Mouse (Mus musculus) MEL (cell line): ENCODE measurements around the gene Prf1. TPM values are rescaled to one million over a fixed set of nuclear protein-coding genes. Genes with fewer than 3 reads are reported as not detected.

Source experiments
- DNase-seq: peaks from one replicate; pipeline ENCODE4 v3.0.0; 2011; ENCODE audit warnings: low read depth, low spot score
- H3K27ac ChIP-seq: 2 replicates; pipeline ENCODE4 v1.5.1; 2012; ENCODE audit warnings: low read depth, mild to moderate bottlenecking, control low read depth, low read length, moderate library complexity; ENCODE audit not compliant: control insufficient read depth
- H3K27me3 ChIP-seq, 2 experiments: fragments of 150-350 bp in 1 of 2; sonication (generic) in 1 of 2; 2 replicates each; pipeline ENCODE4 v1.6.1; 2012; ENCODE audit warnings: low read length in 2 of 2, mild to moderate bottlenecking in 2 of 2, improper control_type of control experiment in 1 of 2, moderate library complexity in 1 of 2; ENCODE audit not compliant: insufficient read depth in 2 of 2, control insufficient read depth in 1 of 2
- H3K36me3 ChIP-seq, 2 experiments: 2 replicates each; pipeline ENCODE4 v1.6.1; 2012 to 2014; ENCODE audit warnings: low read length in 2 of 2, improper control_type of control experiment in 1 of 2, inconsistent platforms in 1 of 2, mild to moderate bottlenecking in 1 of 2; ENCODE audit not compliant: insufficient read depth in 2 of 2, control insufficient read depth in 1 of 2
- H3K4me1 ChIP-seq, 2 experiments: fragments of 150-350 bp in 1 of 2; sonication (generic) in 1 of 2; 2 replicates each; pipeline ENCODE4 v1.6.1; 2012; ENCODE audit warnings: low read length in 2 of 2, improper control_type of control experiment in 1 of 2, mild to moderate bottlenecking in 1 of 2; ENCODE audit not compliant: insufficient read depth in 2 of 2, control insufficient read depth in 1 of 2
- H3K4me3 ChIP-seq, 2 experiments: fragments of 150-350 bp in 1 of 2; sonication (generic) in 1 of 2; 2 replicates each; pipeline ENCODE4 v1.5.1; 2012; ENCODE audit warnings: low read depth in 2 of 2, low read length in 2 of 2, mild to moderate bottlenecking in 2 of 2, moderate library complexity in 2 of 2, control low read depth in 1 of 2, improper control_type of control experiment in 1 of 2; ENCODE audit not compliant: control insufficient read depth in 1 of 2, insufficient read depth in 1 of 2
- H3K79me2 ChIP-seq: 2 replicates; pipeline ENCODE4 v1.6.1; 2012; ENCODE audit warnings: mild to moderate bottlenecking, low read length, moderate library complexity; ENCODE audit not compliant: control insufficient read depth, poor library complexity, insufficient read depth
- H3K9ac ChIP-seq: 2 replicates; pipeline ENCODE4 v1.6.1; 2012; ENCODE audit warnings: low read depth, mild to moderate bottlenecking, control low read depth, low read length, moderate library complexity; ENCODE audit not compliant: control insufficient read depth, poor library complexity, severe bottlenecking
- H3K9me3 ChIP-seq: fragments of 150-350 bp; sonication (generic); replicated peaks from 2 replicates; pipeline ENCODE4 v1.6.1; 2012; ENCODE audit warnings: mild to moderate bottlenecking, low read length, improper control_type of control experiment, moderate library complexity; ENCODE audit not compliant: insufficient read depth
- CHD1 ChIP-seq: IDR thresholded peaks from 2 replicates; pipeline ENCODE4 v1.6.1; 2012; ENCODE audit warnings: low read depth, mild to moderate bottlenecking, inconsistent platforms, low read length, improper control_type of control experiment
- CHD2 ChIP-seq: IDR thresholded peaks from 2 replicates; pipeline ENCODE4 v1.6.1; 2011; ENCODE audit warnings: low read length, improper control_type of control experiment
- CTCF ChIP-seq, 3 experiments: IDR thresholded peaks in 2 of 3; conservative IDR thresholded peaks in 1 of 3; 2 replicates each; pipeline ENCODE4 v1.5.1; 2011 to 2012; ENCODE audit warnings: low read length in 3 of 3, low read depth in 2 of 3, mild to moderate bottlenecking in 2 of 3, improper control_type of control experiment in 1 of 3, inconsistent platforms in 1 of 3, mixed read lengths in 1 of 3, moderate library complexity in 1 of 3; ENCODE audit not compliant: control insufficient read depth in 1 of 3, insufficient read depth in 1 of 3, poor library complexity in 1 of 3, severe bottlenecking in 1 of 3
- E2F4 ChIP-seq: IDR thresholded peaks from 2 replicates; pipeline ENCODE4 v1.6.1; 2011; ENCODE audit warnings: low read depth, low read length, improper control_type of control experiment, borderline replicate concordance
- ETS1 ChIP-seq: IDR thresholded peaks from 2 replicates; pipeline ENCODE4 v1.6.1; 2012; ENCODE audit warnings: low read depth, mild to moderate bottlenecking, inconsistent platforms, low read length, improper control_type of control experiment, moderate library complexity
- GABPA ChIP-seq: IDR thresholded peaks from 2 replicates; pipeline ENCODE4 v1.6.1; 2012; ENCODE audit warnings: low read depth, mild to moderate bottlenecking, inconsistent platforms, low read length, improper control_type of control experiment, moderate library complexity
- GATA1 ChIP-seq: IDR thresholded peaks from 2 replicates; pipeline ENCODE4 v1.6.1; 2011; ENCODE audit warnings: low read depth, low read length, improper control_type of control experiment
- HCFC1 ChIP-seq: IDR thresholded peaks from 2 replicates; pipeline ENCODE4 v1.6.1; 2012; ENCODE audit warnings: low read depth, mild to moderate bottlenecking, inconsistent platforms, low read length, improper control_type of control experiment, moderate library complexity
- KAT2A ChIP-seq: conservative IDR thresholded peaks from 2 replicates; pipeline ENCODE4 v1.6.1; 2012; ENCODE audit warnings: low read depth, low read length, improper control_type of control experiment, inconsistent platforms
- MAX ChIP-seq: IDR thresholded peaks from 2 replicates; pipeline ENCODE4 v1.6.1; 2011; ENCODE audit warnings: low read length, improper control_type of control experiment
- MAZ ChIP-seq: IDR thresholded peaks from 2 replicates; pipeline ENCODE4 v1.6.1; 2012; ENCODE audit warnings: low read depth, mild to moderate bottlenecking, inconsistent platforms, low read length, improper control_type of control experiment
- MEF2A ChIP-seq: IDR thresholded peaks from 2 replicates; pipeline ENCODE4 v1.6.1; 2014; ENCODE audit warnings: low read depth, mild to moderate bottlenecking, inconsistent platforms, low read length, improper control_type of control experiment; ENCODE audit not compliant: poor library complexity, insufficient replicate concordance, severe bottlenecking; ENCODE audit errors: extremely low read depth
- MXI1 ChIP-seq: IDR thresholded peaks from 2 replicates; pipeline ENCODE4 v1.6.1; 2011; ENCODE audit warnings: mild to moderate bottlenecking, low read depth, low read length, improper control_type of control experiment
- MYB ChIP-seq: IDR thresholded peaks from 2 replicates; pipeline ENCODE4 v1.6.1; 2011; ENCODE audit warnings: mild to moderate bottlenecking, low read depth, low read length, improper control_type of control experiment
- MYC ChIP-seq: IDR thresholded peaks from 2 replicates; pipeline ENCODE4 v1.6.1; 2011; ENCODE audit warnings: low read depth, mild to moderate bottlenecking, low read length, improper control_type of control experiment, moderate library complexity
- POLR2A ChIP-seq, 2 experiments: IDR thresholded peaks; 2 replicates each; pipeline ENCODE4 v1.6.1; 2011 to 2012; ENCODE audit warnings: low read length in 2 of 2, mild to moderate bottlenecking in 2 of 2, control low read depth in 1 of 2, improper control_type of control experiment in 1 of 2, low read depth in 1 of 2, moderate library complexity in 1 of 2; ENCODE audit not compliant: control insufficient read depth in 1 of 2, insufficient read depth in 1 of 2, poor library complexity in 1 of 2
- POLR2AphosphoS5 ChIP-seq: IDR thresholded peaks from 2 replicates; pipeline ENCODE4 v1.6.1; 2012; ENCODE audit warnings: low read depth, borderline replicate concordance, mild to moderate bottlenecking, inconsistent platforms, low read length, moderate library complexity, mixed read lengths
- RCOR1 ChIP-seq: IDR thresholded peaks from 2 replicates; pipeline ENCODE4 v1.6.1; 2012; ENCODE audit warnings: low read depth, mild to moderate bottlenecking, inconsistent platforms, low read length, improper control_type of control experiment
- SIN3A ChIP-seq: IDR thresholded peaks from 2 replicates; pipeline ENCODE4 v1.6.1; 2012; ENCODE audit warnings: low read length, improper control_type of control experiment, inconsistent platforms
- TAL1 ChIP-seq: IDR thresholded peaks from 2 replicates; pipeline ENCODE4 v1.6.1; 2012; ENCODE audit warnings: mild to moderate bottlenecking, inconsistent platforms, low read length, moderate library complexity, mixed read lengths
- TBP ChIP-seq: IDR thresholded peaks from 2 replicates; pipeline ENCODE4 v1.8.0; 2011; ENCODE audit warnings: low read depth, low read length, improper control_type of control experiment
- USF2 ChIP-seq, 2 experiments: IDR thresholded peaks; 2 replicates each; pipeline ENCODE4 v1.6.1; 2011 to 2012; ENCODE audit warnings: improper control_type of control experiment in 2 of 2, low read length in 2 of 2, borderline replicate concordance in 1 of 2, inconsistent platforms in 1 of 2, low read depth in 1 of 2, mild to moderate bottlenecking in 1 of 2; ENCODE audit not compliant: insufficient read depth in 1 of 2
- ZKSCAN1 ChIP-seq: IDR thresholded peaks from 2 replicates; pipeline ENCODE4 v1.6.1; 2012; ENCODE audit warnings: low read depth, mild to moderate bottlenecking, inconsistent platforms, low read length, improper control_type of control experiment, moderate library complexity
- ZNF384 ChIP-seq: IDR thresholded peaks from 2 replicates; pipeline ENCODE4 v1.6.1; 2012; ENCODE audit warnings: low read depth, mild to moderate bottlenecking, inconsistent platforms, low read length, improper control_type of control experiment
- polyA plus RNA-seq, 2 experiments: library from polyadenylated mRNA; stranded (reverse) in 1 of 2; unstranded in 1 of 2; fragments of >175 nt in 1 of 2; fragments of >200 nt in 1 of 2; gene quantifications; 2 replicates each; pipeline versions ENCODE4 v1.2.1 to v1.2.4; 2012; ENCODE audit warnings: low replicate concordance in 2 of 2, low read depth in 1 of 2; ENCODE audit not compliant: insufficient read length in 2 of 2, insufficient read depth in 1 of 2, missing spikeins in 1 of 2
- total RNA-seq: library from RNA; depleted of rRNA; stranded (reverse); fragments of 300-350 nt; gene quantifications from 2 replicates; pipeline ENCODE4 v1.2.3, GENCODE M21; 2012

The Prf1 gene
- total and polyA plus RNA-seq, 3 experiments, result 0.04 TPM; not detected in 2

DNA sequence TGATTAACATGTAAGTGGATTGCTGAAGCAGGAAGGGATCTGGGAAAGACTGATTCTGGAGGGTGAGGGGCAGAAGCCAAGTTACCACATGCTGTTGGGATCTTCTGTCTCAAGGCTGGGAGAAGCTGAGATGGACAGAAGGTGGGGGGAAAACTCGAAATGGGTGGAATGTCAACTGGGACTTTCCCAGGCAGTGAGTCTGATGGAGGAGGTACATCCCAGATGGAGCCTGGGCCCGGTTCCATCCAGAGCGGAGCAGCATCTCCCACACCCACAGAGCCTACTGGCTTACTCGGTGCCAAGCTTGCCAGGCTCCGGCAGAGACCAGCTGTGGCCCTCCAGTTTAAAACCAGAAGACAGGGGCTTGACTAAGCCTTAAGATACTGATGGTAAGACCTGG is 33.4 kb downstream of the Prf1 start:
- no peak for DNase-seq
- TF ChIP-seq MYB (no peak), ZKSCAN1 (no peak), GATA1 (no peak), CHD2 (no peak), MAZ (no peak), CHD1 (no peak), GABPA (no peak), MEF2A (no peak), TAL1 (no peak), ZNF384 (no peak), USF2 (IDR thresholded peaks at IDR 0.05; ENCODE audit: borderline replicate concordance in 1 of 2, insufficient read depth in 1 of 2, low read depth in 1 of 2, low read length in 2 of 2) (no peak), HCFC1 (no peak), KAT2A (no peak)
- Histone ChIP-seq H3K27me3 (no peaks in the 10 kb centered on the region), H3K4me3 (no peak overlapping the region), H3K9me3 (no peaks in the 10 kb centered on the region), H3K36me3 (no peaks in the 10 kb centered on the region), H3K4me1 (no peaks in the 10 kb centered on the region), H3K9ac (no peak overlapping the region), H3K27ac (no peak overlapping the region), H3K79me2 (no peaks in the 10 kb centered on the region)

DNA sequence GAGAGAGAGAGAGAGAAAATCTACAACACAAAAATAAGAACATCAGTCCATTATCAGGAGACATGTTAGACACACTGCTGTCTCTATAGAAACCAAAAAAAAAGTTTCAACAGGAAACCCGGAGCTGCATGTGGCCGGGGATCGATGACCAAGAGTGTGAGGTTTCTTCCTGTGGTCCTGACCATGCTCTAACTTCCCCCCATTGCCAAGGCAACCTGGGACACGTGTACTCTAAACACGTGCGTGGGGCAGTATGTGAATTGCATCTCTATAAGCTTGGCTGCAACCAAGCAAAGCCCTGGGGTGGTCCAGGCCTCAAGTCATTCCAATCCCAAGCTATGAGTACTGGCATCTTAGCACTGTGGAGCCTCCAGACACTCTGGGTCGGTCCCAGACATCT is 36.9 kb downstream of the Prf1 start:
- Histone ChIP-seq H3K4me1 (no peaks in the 10 kb centered on the region), H3K27ac (no peak overlapping the region), H3K4me3 (no peak overlapping the region), H3K27me3 (no peaks in the 10 kb centered on the region), H3K36me3 (no peaks in the 10 kb centered on the region), H3K9ac (no peak overlapping the region), H3K9me3 (no peaks in the 10 kb centered on the region), H3K79me2 (no peaks in the 10 kb centered on the region)
- TF ChIP-seq CHD1, result no peak
- TF ChIP-seq GABPA, result no peak
- no peak for TF ChIP-seq CTCF (IDR thresholded peaks at IDR 0.05 in 2 of 3, conservative IDR thresholded peaks at IDR 0.05 in 1 of 3; ENCODE audit: control insufficient read depth in 1 of 3, insufficient read depth in 1 of 3, low read depth in 2 of 3, low read length in 3 of 3, poor library complexity in 1 of 3, severe bottlenecking in 1 of 3)
- no peak for TF ChIP-seq RCOR1
- no peak for TF ChIP-seq USF2 (IDR thresholded peaks at IDR 0.05; ENCODE audit: borderline replicate concordance in 1 of 2, insufficient read depth in 1 of 2, low read depth in 1 of 2, low read length in 2 of 2)
- no peak for TF ChIP-seq MYC
- no peak for TF ChIP-seq TBP
- no peak for TF ChIP-seq ETS1
- no peak for TF ChIP-seq POLR2A (IDR thresholded peaks at IDR 0.05; ENCODE audit: control insufficient read depth in 1 of 2, insufficient read depth in 1 of 2, low read depth in 1 of 2, low read length in 2 of 2, poor library complexity in 1 of 2)
- TF ChIP-seq GATA1, result no peak
- no peak for TF ChIP-seq SIN3A
- no peak for TF ChIP-seq E2F4
- no peak for TF ChIP-seq MAX
- TF ChIP-seq MXI1, result no peak
- no peak for TF ChIP-seq POLR2AphosphoS5
- no peak for TF ChIP-seq KAT2A
- no peak for TF ChIP-seq HCFC1
- DNase-seq, result no peak
